Mouse (Mus musculus) myocyte (in vitro differentiated cells): Measurements from ENCODE around the gene Lamtor1. TPM values are rescaled to one million over a fixed set of nuclear protein-coding genes. Genes with fewer than 3 reads are reported as not detected.

ENCODE experiments used
- H3K27me3 ChIP-seq: one replicate; pipeline ENCODE4 v1.6.1; 2011; ENCODE audit not compliant: control insufficient read depth, insufficient read depth, insufficient read length
- H3K36me3 ChIP-seq: one replicate; pipeline ENCODE4 v1.6.1; 2011; ENCODE audit not compliant: control insufficient read depth, insufficient read depth
- H3K4me2 ChIP-seq: one replicate; pipeline ENCODE4 v1.6.1; 2011; ENCODE audit warnings: low read depth, control low read depth
- H3K4me3 ChIP-seq: one replicate; pipeline ENCODE4 v1.5.1; 2011; ENCODE audit warnings: mild to moderate bottlenecking, control low read depth, moderate library complexity
- H3K79me2 ChIP-seq: one replicate; pipeline ENCODE4 v1.6.1; 2011; ENCODE audit not compliant: control insufficient read depth, insufficient read depth
- H3ac ChIP-seq: one replicate; pipeline ENCODE4 v1.6.1; 2011; ENCODE audit not compliant: control insufficient read depth, insufficient read length
- CEBPB ChIP-seq: IDR thresholded peaks from 2 replicates; pipeline ENCODE4 v1.6.1; 2011; ENCODE audit warnings: mild to moderate bottlenecking, moderate library complexity; ENCODE audit not compliant: poor library complexity, insufficient read depth, severe bottlenecking
- E2F4 ChIP-seq: IDR thresholded peaks from one replicate; pipeline ENCODE4 v1.6.1; 2011; ENCODE audit warnings: mild to moderate bottlenecking, control low read depth, moderate library complexity; ENCODE audit not compliant: insufficient read depth
- MAX ChIP-seq: IDR thresholded peaks from one replicate; pipeline ENCODE4 v1.6.1; 2011; ENCODE audit warnings: low read depth, mild to moderate bottlenecking, control low read depth
- MYOD1 ChIP-seq, 3 experiments: IDR thresholded peaks; one replicate each; pipeline ENCODE4 v1.6.1; 2011; ENCODE audit warnings: control low read depth in 2 of 3, low read depth in 2 of 3, mild to moderate bottlenecking in 2 of 3, moderate library complexity in 1 of 3; ENCODE audit not compliant: insufficient read length in 2 of 3, control insufficient read depth in 1 of 3
- MYOG ChIP-seq, 3 experiments: IDR thresholded peaks; one replicate each; pipeline ENCODE4 v1.6.1; 2011; ENCODE audit warnings: control low read depth in 2 of 3, low read depth in 2 of 3, mild to moderate bottlenecking in 2 of 3; ENCODE audit not compliant: insufficient read length in 2 of 3, control insufficient read depth in 1 of 3, insufficient read depth in 1 of 3
- POLR2A ChIP-seq: IDR thresholded peaks from one replicate; pipeline ENCODE4 v1.6.1; 2011; ENCODE audit warnings: low read depth, mild to moderate bottlenecking, control low read depth, moderate library complexity; ENCODE audit not compliant: insufficient read length
- POLR2AphosphoS2 ChIP-seq: IDR thresholded peaks from one replicate; pipeline ENCODE4 v1.6.1; 2011; ENCODE audit warnings: low read depth, control low read depth; ENCODE audit not compliant: insufficient read length
- REST ChIP-seq: IDR thresholded peaks from one replicate; pipeline ENCODE4 v1.6.1; 2011; ENCODE audit warnings: mild to moderate bottlenecking, control low read depth, moderate library complexity; ENCODE audit not compliant: insufficient read depth, insufficient read length
- SRF ChIP-seq: IDR thresholded peaks from one replicate; pipeline ENCODE4 v1.6.1; 2011; ENCODE audit warnings: low read depth; ENCODE audit not compliant: control insufficient read depth, insufficient read length
- TCF12 ChIP-seq: IDR thresholded peaks from one replicate; pipeline ENCODE4 v1.6.1; 2011; ENCODE audit warnings: mild to moderate bottlenecking, control low read depth; ENCODE audit not compliant: poor library complexity, insufficient read depth, severe bottlenecking
- TCF3 ChIP-seq: IDR thresholded peaks from one replicate; pipeline ENCODE4 v1.6.1; 2011; ENCODE audit warnings: low read depth, control low read depth; ENCODE audit not compliant: insufficient read length
- USF1 ChIP-seq: IDR thresholded peaks from one replicate; pipeline ENCODE4 v1.6.1; 2011; ENCODE audit warnings: low read depth, mild to moderate bottlenecking, control low read depth, moderate library complexity
- polyA plus RNA-seq: library from polyadenylated mRNA; unstranded; fragments of >200 nt; fragmentation: generic; extraction: Trizol; gene quantifications from one replicate; pipeline ENCODE4 v1.2.1, GENCODE M21; 2012; ENCODE audit warnings: missing spikeins

Lamtor1 gene
- polyA plus RNA-seq, 1 experiment: 202 TPM

GRCm38 (mm10) chr7:101962829-101963228, 57.1 kb downstream of the Lamtor1 start:
- Histone ChIP-seq H3ac (no peak overlapping the region), H3K79me2 (peaks cover 36% of the 10 kb centered on the region), H3K36me3 (no peaks in the 10 kb centered on the region), H3K4me3 (no peak overlapping the region), H3K4me2 (no peak overlapping the region), H3K27me3 (no peaks in the 10 kb centered on the region)
- TF ChIP-seq TCF3 (no peak), TCF12 (no peak), POLR2AphosphoS2 (no peak), SRF (no peak), MAX (no peak), MYOD1 (IDR thresholded peaks at IDR 0.05; ENCODE audit: control insufficient read depth in 1 of 3, insufficient read length in 2 of 3, low read depth in 2 of 3) (no peak), USF1 (no peak), CEBPB (no peak), POLR2A (no peak), REST (no peak), E2F4 (no peak), MYOG (IDR thresholded peaks at IDR 0.05; ENCODE audit: control insufficient read depth in 1 of 3, insufficient read depth in 1 of 3, insufficient read length in 2 of 3, low read depth in 2 of 3) (no peak)

DNA sequence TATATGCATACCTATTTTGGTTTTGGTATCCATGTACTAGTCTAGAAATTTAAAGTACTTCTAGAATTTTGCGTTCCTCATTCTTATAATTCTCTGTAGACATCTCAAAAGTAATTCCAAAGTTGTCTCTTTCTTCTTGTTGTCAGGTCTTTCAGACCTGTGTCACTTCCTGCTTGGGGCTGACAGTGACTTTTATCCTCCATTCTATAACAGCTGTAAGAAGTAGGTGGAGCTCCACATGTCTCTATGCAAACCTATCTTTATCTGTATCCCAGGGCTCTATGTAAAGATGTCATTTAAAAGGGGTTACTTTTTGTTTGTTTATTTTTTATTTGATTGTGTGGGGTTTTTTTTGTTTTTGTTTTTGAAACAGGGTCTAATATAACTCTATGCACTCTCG, 57.9 kb downstream of the Lamtor1 start:
- TF ChIP-seq E2F4 (no peak), POLR2A (no peak), TCF12 (no peak), REST (no peak), SRF (no peak), POLR2AphosphoS2 (no peak), USF1 (no peak), TCF3 (no peak), MYOG (IDR thresholded peaks at IDR 0.05; ENCODE audit: control insufficient read depth in 1 of 3, insufficient read depth in 1 of 3, insufficient read length in 2 of 3, low read depth in 2 of 3) (no peak), CEBPB (no peak), MAX (no peak), MYOD1 (IDR thresholded peaks at IDR 0.05; ENCODE audit: control insufficient read depth in 1 of 3, insufficient read length in 2 of 3, low read depth in 2 of 3) (no peak)
- Histone ChIP-seq H3K4me3 (no peak overlapping the region), H3K4me2 (no peak overlapping the region), H3K36me3 (no peaks in the 10 kb centered on the region), H3K79me2 (peaks cover 44% of the 10 kb centered on the region), H3K27me3 (no peaks in the 10 kb centered on the region), H3ac (no peak overlapping the region)

GRCm38 (mm10) chr7:101964551-101964950, 58.8 kb downstream of the Lamtor1 start:
- H3K4me3 ChIP-seq: no peak overlapping the region
- no peaks in the 10 kb centered on the region for H3K36me3 ChIP-seq
- TF ChIP-seq MYOD1 (IDR thresholded peaks at IDR 0.05; ENCODE audit: control insufficient read depth in 1 of 3, insufficient read length in 2 of 3, low read depth in 2 of 3) (no peak), POLR2AphosphoS2 (no peak), TCF12 (no peak), TCF3 (no peak), CEBPB (no peak), SRF (no peak), MAX (no peak), POLR2A (no peak), E2F4 (no peak), USF1 (no peak), REST (no peak), MYOG (IDR thresholded peaks at IDR 0.05; ENCODE audit: control insufficient read depth in 1 of 3, insufficient read depth in 1 of 3, insufficient read length in 2 of 3, low read depth in 2 of 3) (no peak)
- peak overlapping the region; percentile 68 for H3K4me2 ChIP-seq
- no peak overlapping the region for H3ac ChIP-seq
- peaks cover 51% of the 10 kb centered on the region for H3K79me2 ChIP-seq
- no peaks in the 10 kb centered on the region for H3K27me3 ChIP-seq

GRCm38 (mm10) chr7:101965606-101966005, 59.9 kb downstream of the Lamtor1 start:
- peak overlapping the region; percentile 68 for H3K4me2 ChIP-seq
- no peaks in the 10 kb centered on the region for H3K36me3 ChIP-seq
- no peak overlapping the region for H3ac ChIP-seq
- TF ChIP-seq USF1 (no peak), SRF (no peak), MYOG (IDR thresholded peaks at IDR 0.05; ENCODE audit: control insufficient read depth in 1 of 3, insufficient read depth in 1 of 3, insufficient read length in 2 of 3, low read depth in 2 of 3) (no peak), MYOD1 (IDR thresholded peaks at IDR 0.05; ENCODE audit: control insufficient read depth in 1 of 3, insufficient read length in 2 of 3, low read depth in 2 of 3) (no peak), E2F4 (no peak), CEBPB (no peak), MAX (no peak), POLR2A (no peak), REST (no peak), TCF12 (no peak), POLR2AphosphoS2 (no peak), TCF3 (no peak)
- H3K27me3 ChIP-seq: no peaks in the 10 kb centered on the region
- H3K4me3 ChIP-seq: no peak overlapping the region
- H3K79me2 ChIP-seq: peaks cover 46% of the 10 kb centered on the region
